Mouse (Mus musculus): ENCODE data around the gene Klra4. TPM values are rescaled to one million over a fixed set of nuclear protein-coding genes. Genes with fewer than 3 reads are reported as not detected.

The Klra4 gene
- polyA plus RNA-seq, 1 experiment from 2014 or later = not detected

GRCm38 (mm10) chr6:130026854-130027253, 40.2 kb downstream of the Klra4 start, which contains the start of gene Klra6:
Gene Klra6 (minus strand): TSS chr6:130026954.
- Histone ChIP-seq H3K4me3 (ENCODE audit: low read depth, low read length) (no peak within 1 kb of the TSS), H3K36me3 (ENCODE audit: control insufficient read depth, insufficient read depth, low read length) (no peaks in the 10 kb centered on the region), H3K9ac (ENCODE audit: low read length) (no peak within 1 kb of the TSS), H3K4me2 (replicated peaks; ENCODE audit: low read depth) (no peak within 1 kb of the TSS), H3K4me1 (replicated peaks; ENCODE audit: control insufficient read depth, insufficient read depth) (no peaks in the 10 kb centered on the region), H3K27ac (replicated peaks) (no peak within 1 kb of the TSS), H3K9me3 (ENCODE audit: control insufficient read depth, low read length) (no peaks in the 10 kb centered on the region), H3K27me3 (ENCODE audit: control insufficient read depth, insufficient read depth, low read length) (no peaks in the 10 kb centered on the region)
- DNase-seq (ENCODE audit: low spot score) = no peak
- WGBS = 68% methylated on average over 4 of the region's 4 CpGs
- TF ChIP-seq EP300 (optimal IDR thresholded peaks at IDR 0.05) = no peak
- TF ChIP-seq CTCF (IDR thresholded peaks at IDR 0.05; ENCODE audit: low read depth) = no peak
- no peak for ATAC-seq (ENCODE audit: low FRiP score, low TSS enrichment)

Other genes starting within 250 kb of the Klra4 start
- not detected in 2 replicates for gene Gm17631, start 204.6 kb downstream of the Klra4 start, polyA plus RNA-seq (2015; fragmentation: Nextera tagmentation; extraction: Ambion mirVana)
- gene Klra17, start 190.6 kb downstream of the Klra4 start, polyA plus RNA-seq (2015; fragmentation: Nextera tagmentation; extraction: Ambion mirVana) = not detected in 2 replicates
- 0.12 TPM in 1 of 2 replicates, not detected in the other for gene Klra5, start 149.6 kb downstream of the Klra4 start, polyA plus RNA-seq (2015; fragmentation: Nextera tagmentation; extraction: Ambion mirVana)
- gene Klra6, start 40.3 kb downstream of the Klra4 start, polyA plus RNA-seq (2015; fragmentation: Nextera tagmentation; extraction: Ambion mirVana) = not detected in 2 replicates
- not detected in 2 replicates for gene Klra8, start 62.6 kb upstream of the Klra4 start, polyA plus RNA-seq (2015; fragmentation: Nextera tagmentation; extraction: Ambion mirVana)
- not detected in 2 replicates for gene Klra9, start 125.8 kb upstream of the Klra4 start, polyA plus RNA-seq (2015; fragmentation: Nextera tagmentation; extraction: Ambion mirVana)
- not detected in 2 replicates for gene Klra7, start 166.1 kb upstream of the Klra4 start, polyA plus RNA-seq (2015; fragmentation: Nextera tagmentation; extraction: Ambion mirVana)
- not detected in 2 replicates for gene Klra10, start 214.7 kb upstream of the Klra4 start, polyA plus RNA-seq (2015; fragmentation: Nextera tagmentation; extraction: Ambion mirVana)

Measured in stomach, postnatal 0 days (tissue).